Mouse (Mus musculus) thymus, adult 2 months (tissue): ENCODE data around the gene Kiss1.

ENCODE experiments used
- CTCF ChIP-seq: fragments of 200-500 bp; IDR thresholded peaks from 2 replicates; pipeline ENCODE4 v1.5.1; 2012; ENCODE audit warnings: mild to moderate bottlenecking, control low read depth, low read length, moderate library complexity, borderline replicate concordance; ENCODE audit not compliant: control insufficient read depth, poor library complexity, insufficient read depth; ENCODE audit errors: extremely low read depth
- POLR2A ChIP-seq: fragments of 200-500 bp; IDR thresholded peaks from 2 replicates; pipeline ENCODE4 v1.6.1; 2012; ENCODE audit warnings: mild to moderate bottlenecking, low read length, control low read depth, moderate library complexity; ENCODE audit not compliant: control insufficient read depth, poor library complexity, insufficient read depth; ENCODE audit errors: extremely low read depth

DNA sequence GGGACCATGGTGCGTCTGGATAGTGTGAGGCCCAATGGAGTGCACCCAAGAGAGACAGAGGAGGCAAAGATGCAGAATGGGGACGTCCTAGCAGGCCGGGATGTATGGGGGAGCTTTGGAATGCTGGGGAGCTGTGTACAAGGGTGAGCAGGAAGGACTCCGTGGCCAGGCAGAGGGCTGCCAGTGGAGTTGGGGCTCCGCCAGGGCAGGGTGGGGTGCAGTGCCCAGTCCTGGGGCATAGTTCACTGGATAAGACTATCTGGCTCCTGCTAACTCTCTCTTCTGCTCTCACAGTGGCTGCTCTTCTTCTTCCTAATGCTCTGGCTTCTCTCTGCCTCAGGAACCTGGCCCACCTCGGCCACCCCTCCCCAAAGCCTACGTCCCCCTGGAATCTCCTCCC, 35.8 kb upstream of the Kiss1 start:
- no peak for TF ChIP-seq CTCF
- TF ChIP-seq POLR2A, result no peak
